Mouse (Mus musculus) olfactory bulb, adult 2 months (tissue): ENCODE measurements around the gene Setd1b.

Source experiments
- CTCF ChIP-seq: fragments of 200-500 bp; IDR thresholded peaks from 2 replicates; pipeline ENCODE4 v1.5.1; 2012; ENCODE audit warnings: low read depth, mild to moderate bottlenecking, low read length, moderate library complexity; ENCODE audit not compliant: insufficient read depth
- POLR2A ChIP-seq: fragments of 200-500 bp; IDR thresholded peaks from 2 replicates; pipeline ENCODE4 v1.6.1; 2012; ENCODE audit warnings: mild to moderate bottlenecking, low read depth, low read length, moderate library complexity; ENCODE audit not compliant: insufficient read depth

- TF ChIP-seq CTCF (no peak), POLR2A (no peak)
Measured at GRCm38 (mm10) chr5:123187306-123187705, 45.3 kb downstream of the Setd1b start.
